Mouse (Mus musculus): ENCODE data around the gene Gm4216.
"Not testable (repeated sequence)": the region's sequence is repeated elsewhere in the genome, so short reads cannot be mapped to it uniquely, and the experiment has no call there.

- not testable (repeated sequence) for TF ChIP-seq EP300, CTCF (IDR thresholded peaks at IDR 0.05; ENCODE audit: low read depth)
Measured at GRCm38 (mm10) chr7:23067356-23067755, 47.6 kb upstream of the Gm4216 start, which contains the start of gene Gm8720.
